Mouse (Mus musculus): ENCODE measurements around the gene Gpx4. TPM values are rescaled to one million over a fixed set of nuclear protein-coding genes. Genes with fewer than 3 reads are reported as not detected.

Gene Gpx4
- polyA plus RNA-seq, 1 experiment, result 934 TPM

DNA sequence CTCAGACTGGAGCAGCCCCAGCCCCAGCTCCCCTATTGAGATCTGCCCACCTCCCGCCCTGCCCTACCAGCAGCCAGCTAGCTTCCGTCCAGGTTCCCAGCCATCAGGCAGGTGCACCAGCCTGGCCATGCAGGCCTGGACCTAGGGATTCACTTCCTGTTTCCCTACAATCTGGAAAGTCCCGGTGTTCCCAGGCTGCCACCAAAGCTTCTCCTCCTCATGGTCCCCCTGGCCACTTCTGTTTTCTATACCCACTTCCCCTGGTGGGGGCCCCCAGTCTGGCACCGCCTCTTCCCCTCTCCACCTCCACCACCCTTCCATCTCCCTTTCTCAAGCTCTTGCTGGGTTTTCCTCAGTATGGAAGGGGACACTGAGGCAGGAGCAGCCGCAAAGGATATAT, 58.5 kb downstream of the Gpx4 start, which contains the start of gene Sbno2:
Sbno2 (minus strand) TSS at position 112 of the 400 bp plus-strand sequence.
- Histone ChIP-seq H3K4me3 (ENCODE audit: insufficient read depth, low read length) (no peak within 1 kb of the TSS), H3K4me1 (ENCODE audit: control insufficient read depth, insufficient read depth, low read length) (no peaks in the 10 kb centered on the region; the same call in 1 of the 2 replicates), H3K27ac (ENCODE audit: insufficient read depth, low read length) (no peak within 1 kb of the TSS)
- TF ChIP-seq CTCF (IDR thresholded peaks at IDR 0.05; ENCODE audit: extremely low read depth, insufficient read depth, low read length) (no peak), POLR2A (IDR thresholded peaks at IDR 0.05; ENCODE audit: extremely low read depth, insufficient read depth, low read length) (no peak)

DNA sequence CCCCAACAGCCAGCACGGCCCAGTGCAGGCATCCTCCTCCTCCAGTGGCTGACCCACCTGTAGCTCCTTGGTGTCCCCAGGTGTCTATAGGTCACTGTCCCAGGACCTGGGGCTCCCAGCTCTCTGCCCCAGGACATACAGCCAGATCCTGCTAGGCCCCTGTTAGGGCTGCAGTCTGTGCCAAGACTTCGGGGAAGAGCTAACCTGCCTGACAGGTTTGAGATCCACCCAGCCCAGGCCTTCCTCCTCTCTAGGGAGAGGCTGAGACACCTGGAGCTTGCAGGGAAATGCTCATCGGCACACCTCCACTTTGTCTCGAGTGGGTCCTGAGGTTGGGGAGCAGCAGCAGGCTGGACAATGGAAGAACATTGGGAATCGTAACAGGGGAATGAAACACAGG, 59.0 kb downstream of the Gpx4 start:
- Histone ChIP-seq H3K4me1 (ENCODE audit: control insufficient read depth, insufficient read depth, low read length) (no peaks in the 10 kb centered on the region; the same call in 1 of the 2 replicates), H3K4me3 (ENCODE audit: insufficient read depth, low read length) (no peak overlapping the region), H3K27ac (ENCODE audit: insufficient read depth, low read length) (no peak overlapping the region)
- TF ChIP-seq POLR2A (IDR thresholded peaks at IDR 0.05; ENCODE audit: extremely low read depth, insufficient read depth, low read length), result no peak
- TF ChIP-seq CTCF (IDR thresholded peaks at IDR 0.05; ENCODE audit: extremely low read depth, insufficient read depth, low read length), result no peak

Other genes with a start within 250 kb of the Gpx4 start
- gene Misp, start 226.2 kb upstream of the Gpx4 start, polyA plus RNA-seq (2012; rRNA removed), result 0.13 and 0.21 TPM in 2 replicates
- gene Ptbp1, start 192.7 kb upstream of the Gpx4 start, polyA plus RNA-seq (2012; rRNA removed), result 53.3 and 54.1 TPM in 2 replicates
- 4.3 and 5.2 TPM in 2 replicates for gene Prtn3, start 172.7 kb upstream of the Gpx4 start, polyA plus RNA-seq (2012; rRNA removed)
- gene Plppr3, start 172.5 kb upstream of the Gpx4 start, polyA plus RNA-seq (2012; rRNA removed), result 79.9 and 80.5 TPM in 2 replicates
- not detected in 2 replicates for gene Elane, start 160.9 kb upstream of the Gpx4 start, polyA plus RNA-seq (2012; rRNA removed)
- gene Cfd, start 156.3 kb upstream of the Gpx4 start, polyA plus RNA-seq (2012; rRNA removed), result 0.40 and 1.6 TPM in 2 replicates
- 64.8 and 68.2 TPM in 2 replicates for gene Med16, start 138.2 kb upstream of the Gpx4 start, polyA plus RNA-seq (2012; rRNA removed)
- not detected in 2 replicates for gene Gm26602, start 136.3 kb upstream of the Gpx4 start, polyA plus RNA-seq (2012; rRNA removed)
- gene Kiss1r, start 130.2 kb upstream of the Gpx4 start, polyA plus RNA-seq (2012; rRNA removed), result 12.1 and 12.5 TPM in 2 replicates
- 425 TPM in 2 replicates for gene R3hdm4, start 126.0 kb upstream of the Gpx4 start, polyA plus RNA-seq (2012; rRNA removed)
- gene Arid3a, start 120.1 kb upstream of the Gpx4 start, polyA plus RNA-seq (2012; rRNA removed), result 3.1 and 3.2 TPM in 2 replicates
- gene Wdr18, start 87.0 kb upstream of the Gpx4 start, polyA plus RNA-seq (2012; rRNA removed), result 60.9 and 63.2 TPM in 2 replicates
- 0.21 and 0.40 TPM in 2 replicates for gene Grin3b, start 76.5 kb upstream of the Gpx4 start, polyA plus RNA-seq (2012; rRNA removed)
- 168 and 183 TPM in 2 replicates for gene Tmem259, start 62.8 kb upstream of the Gpx4 start, polyA plus RNA-seq (2012; rRNA removed)
- gene Cnn2, start 58.6 kb upstream of the Gpx4 start, polyA plus RNA-seq (2012; rRNA removed), result 8.0 and 9.0 TPM in 2 replicates
- 10.9 and 11.5 TPM in 2 replicates for gene Abca7, start 50.7 kb upstream of the Gpx4 start, polyA plus RNA-seq (2012; rRNA removed)
- 6.6 and 7.2 TPM in 2 replicates for gene Arhgap45, start 30.5 kb upstream of the Gpx4 start, polyA plus RNA-seq (2012; rRNA removed)
- gene Polr2e, start 7.4 kb upstream of the Gpx4 start, polyA plus RNA-seq (2012; rRNA removed), result 236 and 245 TPM in 2 replicates
- gene Sbno2, start 58.4 kb downstream of the Gpx4 start, polyA plus RNA-seq (2012; rRNA removed), result 22.9 and 24.4 TPM in 2 replicates
- 91.8 and 94.2 TPM in 2 replicates for gene Stk11, start 68.6 kb downstream of the Gpx4 start, polyA plus RNA-seq (2012; rRNA removed)
- gene Atp5d, start 91.5 kb downstream of the Gpx4 start, polyA plus RNA-seq (2012; rRNA removed), result 620 and 641 TPM in 2 replicates
- 274 and 285 TPM in 2 replicates for gene Cbarp, start 93.7 kb downstream of the Gpx4 start, polyA plus RNA-seq (2012; rRNA removed)
- 26.6 and 33.8 TPM in 2 replicates for gene Midn, start 101.1 kb downstream of the Gpx4 start, polyA plus RNA-seq (2012; rRNA removed)
- gene Cirbp, start 118.8 kb downstream of the Gpx4 start, polyA plus RNA-seq (2012; rRNA removed), result 150 and 180 TPM in 2 replicates
- gene 1600002K03Rik, start 125.8 kb downstream of the Gpx4 start, polyA plus RNA-seq (2012; rRNA removed), result 13.1 and 13.9 TPM in 2 replicates
- 7.7 and 8.5 TPM in 2 replicates for gene Efna2, start 132.3 kb downstream of the Gpx4 start, polyA plus RNA-seq (2012; rRNA removed)
- gene Mum1, start 179.3 kb downstream of the Gpx4 start, polyA plus RNA-seq (2012; rRNA removed), result 36.9 and 37.1 TPM in 2 replicates
- gene Ndufs7, start 202.0 kb downstream of the Gpx4 start, polyA plus RNA-seq (2012; rRNA removed), result 417 and 424 TPM in 2 replicates
- gene Gamt, start 213.8 kb downstream of the Gpx4 start, polyA plus RNA-seq (2012; rRNA removed), result 43.9 and 59.6 TPM in 2 replicates
- gene Dazap1, start 214.3 kb downstream of the Gpx4 start, polyA plus RNA-seq (2012; rRNA removed), result 65.4 and 70.8 TPM in 2 replicates
- 2,242 and 2,263 TPM in 2 replicates for gene Rps15, start 245.3 kb downstream of the Gpx4 start, polyA plus RNA-seq (2012; rRNA removed)
- 54.9 and 55.2 TPM in 2 replicates for gene Apc2, start 248.8 kb downstream of the Gpx4 start, polyA plus RNA-seq (2012; rRNA removed)

All from cortical plate, adult 2 months (tissue).